In genomic region chr10:86704589-86705191, GRCm38 (mm10) we compare ENCODE assay signal across 8 mouse cellular contexts. TPM values are rescaled to one million over a fixed set of nuclear protein-coding genes. Genes with fewer than 3 reads are reported as not detected.
DNase-seq lines count a peak whose midpoint lies in the region; ATAC-seq lines count a peak whose summit lies in the region.

No protein-coding gene starts in this region.

- under 1% methylated on average over 33 of the region's 33 CpGs for WGBS in embryonic facial prominence, embryonic 12.5 days
- WGBS in heart, embryonic 16.5 days = under 1% methylated on average over 33 of the region's 33 CpGs
- WGBS in limb, embryonic 10.5 days = under 1% methylated on average over 33 of the region's 33 CpGs

- H3K4me3 ChIP-seq in embryonic facial prominence, embryonic 12.5 days = peak overlapping the region; percentile 95
- H3K4me3 ChIP-seq in heart, embryonic 16.5 days (ENCODE audit: low read length) = peak overlapping the region; percentile 99
- H3K4me3 ChIP-seq in limb, embryonic 10.5 days = peak overlapping the region; percentile 95

- peak overlapping the region; percentile 94 for H3K4me2 ChIP-seq in embryonic facial prominence, embryonic 12.5 days (replicated peaks)
- H3K4me2 ChIP-seq in heart, embryonic 16.5 days (ENCODE audit: low read depth, low read length) = peak overlapping the region; percentile 86

- peak overlapping the region; percentile 94 for H3K9ac ChIP-seq in embryonic facial prominence, embryonic 12.5 days
- H3K9ac ChIP-seq in heart, embryonic 16.5 days (ENCODE audit: low read length) = peak overlapping the region; percentile 97

- peaks cover 33% of the 10 kb centered on the region for H3K36me3 ChIP-seq in embryonic facial prominence, embryonic 12.5 days
- H3K36me3 ChIP-seq in heart, embryonic 16.5 days (ENCODE audit: control insufficient read depth, insufficient read depth) = peaks cover 34% of the 10 kb centered on the region
- H3K36me3 ChIP-seq in limb, embryonic 10.5 days = peaks cover 47% of the 10 kb centered on the region

- H3K27me3 ChIP-seq in embryonic facial prominence, embryonic 12.5 days = no peaks in the 10 kb centered on the region
- no peaks in the 10 kb centered on the region for H3K27me3 ChIP-seq in heart, embryonic 16.5 days (ENCODE audit: control insufficient read depth, insufficient read depth, low read length)
- H3K27me3 ChIP-seq in limb, embryonic 10.5 days (ENCODE audit: low read depth, poor library complexity, severe bottlenecking) = no peaks in the 10 kb centered on the region

- peak; percentile 18 for DNase-seq in gastrocnemius, adult 18-20 months (ENCODE audit: low spot score)
- no peak for DNase-seq in gastrocnemius, postnatal 25 days
- DNase-seq in NIH3T3 (ENCODE audit: low read depth) = peak; percentile 52
- peak; percentile 64 for DNase-seq in limb, embryonic 10.5 days (ENCODE audit: low spot score)
- peak; percentile 33 to 43 for DNase-seq in spleen, adult 18-20 months

- peaks cover 40% of the 10 kb centered on the region for H3K4me1 ChIP-seq in embryonic facial prominence, embryonic 12.5 days
- peaks cover 44% of the 10 kb centered on the region for H3K4me1 ChIP-seq in heart, embryonic 16.5 days (ENCODE audit: control insufficient read depth, insufficient read depth, low read length)
- peaks cover 47% of the 10 kb centered on the region for H3K4me1 ChIP-seq in limb, embryonic 10.5 days

- peak overlapping the region; percentile 82 for H3K27ac ChIP-seq in embryonic facial prominence, embryonic 12.5 days
- peak overlapping the region; percentile 95 for H3K27ac ChIP-seq in heart, embryonic 16.5 days (ENCODE audit: low read length)
- H3K27ac ChIP-seq in limb, embryonic 10.5 days = peak overlapping the region; percentile 96

- ATAC-seq in embryonic facial prominence, embryonic 12.5 days (ENCODE audit: insufficient number of reproducible peaks, insufficient read depth, low FRiP score, low TSS enrichment) = no peak
- ATAC-seq in heart, embryonic 16.5 days (replicated peaks; ENCODE audit: extremely low read depth, insufficient read depth, low FRiP score) = peak; percentile 0
- ATAC-seq in megakaryocyte progenitor cell, adult 5-6 weeks (replicated peaks; ENCODE audit: poor library complexity) = peak; percentile 4

- no peaks in the 10 kb centered on the region for H3K9me3 ChIP-seq in embryonic facial prominence, embryonic 12.5 days
- no peaks in the 10 kb centered on the region for H3K9me3 ChIP-seq in heart, embryonic 16.5 days (replicated peaks; ENCODE audit: control insufficient read depth, low read length)
- H3K9me3 ChIP-seq in limb, embryonic 10.5 days (replicated peaks) = no peaks in the 10 kb centered on the region

RNA-seq across cellular contexts. Expression of gene Hsp90b1, which starts 0.6 kb away (rescaled TPM):
- total RNA-seq in gastrocnemius, adult 18-20 months (2021) = 100 to 1,000 TPM in 1 of 2 experiments, 10 to 100 TPM in 1; 96.4 to 136 TPM
- 100 to 1,000 TPM; 113 to 140 TPM for total RNA-seq in gastrocnemius, postnatal 25 days (2021)
- polyA plus RNA-seq in embryonic facial prominence, embryonic 12.5 days (2016; fragmentation: Nextera tagmentation; extraction: Ambion mirVana) = 615 and 661 TPM in 2 replicates
- polyA plus RNA-seq in heart, embryonic 16.5 days (2015; fragmentation: Nextera tagmentation; extraction: Ambion mirVana) = 415 and 417 TPM in 2 replicates
- 590 and 620 TPM in 2 replicates for polyA plus RNA-seq in limb, embryonic 10.5 days (2016; fragmentation: Nextera tagmentation; extraction: Ambion mirVana)
- total RNA-seq in megakaryocyte progenitor cell, adult 5-6 weeks (2015) = 925 and 968 TPM in 2 replicates
- total RNA-seq in megakaryocyte progenitor cell, adult 5-6 weeks (2017) = 1,272 and 1,450 TPM in 2 replicates

RNA-seq across cellular contexts. Expression of gene Ttc41, which starts 0.9 kb away (rescaled TPM):
- total RNA-seq in gastrocnemius, adult 18-20 months (2021) = 1 to 10 TPM; 1.5 to 1.6 TPM
- 1 to 10 TPM; 1.4 to 1.5 TPM for total RNA-seq in gastrocnemius, postnatal 25 days (2021)
- polyA plus RNA-seq in embryonic facial prominence, embryonic 12.5 days (2016; fragmentation: Nextera tagmentation; extraction: Ambion mirVana) = 1.8 and 2.3 TPM in 2 replicates
- polyA plus RNA-seq in heart, embryonic 16.5 days (2015; fragmentation: Nextera tagmentation; extraction: Ambion mirVana) = 1.7 and 1.9 TPM in 2 replicates
- 1.9 and 2.7 TPM in 2 replicates for polyA plus RNA-seq in limb, embryonic 10.5 days (2016; fragmentation: Nextera tagmentation; extraction: Ambion mirVana)
- total RNA-seq in megakaryocyte progenitor cell, adult 5-6 weeks (2015) = 1.7 and 2.4 TPM in 2 replicates
- total RNA-seq in megakaryocyte progenitor cell, adult 5-6 weeks (2017) = 1.5 and 1.6 TPM in 2 replicates

RNA-seq across cellular contexts. Expression of gene Gm49358, which starts 59.1 kb away (rescaled TPM):
- 10 to 100 TPM; 20.6 to 24.9 TPM for total RNA-seq in gastrocnemius, adult 18-20 months (2021)
- total RNA-seq in gastrocnemius, postnatal 25 days (2021) = 10 to 100 TPM; 12.4 to 14.0 TPM
- polyA plus RNA-seq in embryonic facial prominence, embryonic 12.5 days (2016; fragmentation: Nextera tagmentation; extraction: Ambion mirVana) = not detected in 2 replicates
- polyA plus RNA-seq in heart, embryonic 16.5 days (2015; fragmentation: Nextera tagmentation; extraction: Ambion mirVana) = not detected in 2 replicates
- not detected in 2 replicates for polyA plus RNA-seq in limb, embryonic 10.5 days (2016; fragmentation: Nextera tagmentation; extraction: Ambion mirVana)
- total RNA-seq in megakaryocyte progenitor cell, adult 5-6 weeks (2015) = not detected in 2 replicates
- total RNA-seq in megakaryocyte progenitor cell, adult 5-6 weeks (2017) = 0.21 TPM in 1 of 2 replicates, not detected in the other

Comparison
In these comparisons a context has a peak if more than half of its experiments do, and no peak if none do; other contexts are left out.
1. RNA of gene Hsp90b1, which starts 0.6 kb away (total RNA-seq): 925 to 1,450 TPM in megakaryocyte progenitor cell, adult 5-6 weeks; 113 to 140 TPM in gastrocnemius, postnatal 25 days and 96.4 to 136 TPM in gastrocnemius, adult 18-20 months; every median in the first group is over 4 times any median in the second.
2. RNA of gene Gm49358, which starts 59.1 kb away (total RNA-seq): 20.6 to 24.9 TPM in gastrocnemius, adult 18-20 months and 12.4 to 14.0 TPM in gastrocnemius, postnatal 25 days; 0.21 TPM in megakaryocyte progenitor cell, adult 5-6 weeks; every median in the first group is over 10 times any median in the second.
3. Peak in every context shown above with its lines, with median percentiles within 50 percentile points of each other: H3K27ac ChIP-seq and H3K4me3 ChIP-seq.